Mouse (Mus musculus) heart, adult 11 months (tissue): Measurements from ENCODE around the gene Ripk3.
A peak's percentile ranks its signal among the peaks of the same experiment; 100 is the strongest.

ENCODE experiments used
- DNase-seq: peaks from one replicate; pipeline ENCODE4 v3.0.0; 2022

The Ripk3 gene

DNA sequence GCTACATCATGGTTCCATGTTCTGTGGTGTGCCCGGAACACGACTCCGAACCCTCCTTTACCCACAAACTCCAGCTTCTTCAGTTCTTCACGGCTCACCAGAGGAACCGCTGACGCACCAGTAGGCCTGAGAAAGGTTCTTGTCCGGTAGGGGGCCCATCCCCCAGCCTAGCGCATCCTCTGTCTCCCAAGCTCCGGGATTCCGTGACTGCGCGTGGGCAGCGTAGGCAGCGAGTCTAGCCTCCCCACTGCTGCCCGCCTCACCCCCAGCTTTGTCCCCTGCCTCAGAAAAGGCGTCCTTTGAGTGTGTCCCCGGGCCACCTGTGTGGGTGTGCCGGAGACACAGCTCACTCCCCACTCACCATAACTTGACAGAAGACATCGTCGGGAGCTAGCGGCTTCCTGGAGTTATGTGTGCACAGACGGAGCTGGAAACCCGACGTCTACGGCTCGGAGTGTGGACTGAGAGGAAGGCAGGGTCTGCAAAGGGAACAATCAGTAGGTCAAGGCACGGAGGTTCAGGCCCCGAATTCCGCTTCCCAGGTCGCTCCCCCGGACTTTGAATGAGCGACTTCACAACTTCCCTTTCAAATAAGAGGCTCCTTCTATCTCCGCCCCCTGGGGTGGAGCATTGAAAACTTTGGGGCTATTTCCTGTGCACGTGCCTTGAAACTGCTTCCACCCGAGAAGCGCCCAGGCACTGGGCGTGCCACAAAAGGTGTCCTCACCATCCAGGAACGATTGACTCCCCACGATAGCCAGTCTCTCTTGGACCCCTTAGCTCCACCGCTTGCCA, at the start of gene Ripk3:
Gene Ripk3 (minus strand): TSS at position 610 of the 795 bp plus-strand sequence.
- peak; percentile 97 for DNase-seq

DNA sequence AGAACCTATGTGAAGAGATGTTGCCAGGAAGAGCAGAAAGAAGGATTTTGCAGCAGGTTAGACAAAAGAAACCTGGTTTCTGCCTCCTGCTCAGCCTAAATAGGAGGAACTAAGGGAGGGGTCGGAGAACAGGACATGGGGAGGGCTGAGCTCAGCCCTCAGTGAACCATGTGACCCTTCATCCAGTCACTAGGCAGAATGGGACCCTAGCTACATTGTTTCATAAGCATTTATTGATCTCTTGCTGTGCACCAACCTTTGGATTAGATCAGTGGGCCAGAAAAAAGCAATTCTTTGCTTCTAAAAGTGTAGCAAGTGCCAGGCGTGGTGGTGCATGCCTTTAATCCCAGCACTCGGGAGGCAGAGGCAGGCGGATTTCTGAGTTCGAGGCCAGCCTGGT, 49.6 kb upstream of the Ripk3 start:
- no peak for DNase-seq

DNA sequence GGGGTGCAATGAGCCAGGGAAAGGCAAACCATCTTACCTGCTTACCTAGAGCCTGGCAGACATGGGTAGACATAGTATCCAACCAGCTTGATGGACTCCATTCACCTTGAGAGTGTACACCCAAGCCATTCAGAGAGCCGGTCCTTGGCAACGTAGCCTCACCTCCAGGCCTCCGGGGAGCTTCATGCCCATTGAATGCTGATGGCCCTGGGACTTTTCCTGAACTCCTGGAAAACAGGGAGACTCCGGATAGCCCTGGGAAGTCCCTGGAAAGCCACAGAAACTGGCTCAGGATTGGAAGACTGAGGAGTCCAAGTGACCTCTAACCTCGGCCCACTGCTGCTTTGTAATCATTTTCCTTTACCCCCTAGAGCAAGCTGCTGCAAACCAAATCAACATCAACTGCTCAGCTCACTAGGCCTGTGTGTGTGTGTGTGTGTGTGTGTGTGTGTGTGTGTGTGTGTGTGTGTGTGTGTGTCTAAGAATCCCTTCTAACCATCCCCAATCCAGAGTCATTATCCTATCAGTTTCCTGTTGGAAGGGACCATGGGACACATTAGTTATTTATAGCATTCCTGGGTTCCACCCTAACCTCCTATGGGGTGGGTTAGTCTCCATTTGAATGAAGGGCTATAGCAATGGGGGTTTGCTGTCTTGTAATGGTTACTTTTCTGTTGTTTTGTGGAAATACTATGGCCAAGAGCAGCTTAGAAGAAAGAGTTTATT, 46.3 kb upstream of the Ripk3 start:
- peak; percentile 91 for DNase-seq

DNA sequence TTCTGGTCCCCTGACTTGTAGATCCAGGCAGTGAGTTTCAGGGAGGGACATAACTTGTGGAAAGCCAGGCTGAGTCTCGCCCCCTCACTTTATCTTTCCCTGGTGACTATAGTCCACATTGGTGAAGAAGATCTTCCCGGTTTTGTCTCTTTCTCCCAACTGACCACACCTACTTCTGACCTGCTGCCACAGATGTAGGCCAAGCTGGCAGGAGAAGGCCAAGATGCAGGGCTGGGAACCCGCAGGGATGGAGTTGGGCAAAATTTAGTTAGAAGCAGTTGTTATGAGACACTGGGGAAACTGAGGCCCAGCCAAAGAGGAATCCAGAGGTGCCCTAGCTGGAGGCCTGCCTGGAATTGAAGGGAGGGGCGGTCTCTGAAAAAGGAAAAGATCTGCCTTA, 44.5 kb upstream of the Ripk3 start:
- DNase-seq = peak; percentile 74

DNA sequence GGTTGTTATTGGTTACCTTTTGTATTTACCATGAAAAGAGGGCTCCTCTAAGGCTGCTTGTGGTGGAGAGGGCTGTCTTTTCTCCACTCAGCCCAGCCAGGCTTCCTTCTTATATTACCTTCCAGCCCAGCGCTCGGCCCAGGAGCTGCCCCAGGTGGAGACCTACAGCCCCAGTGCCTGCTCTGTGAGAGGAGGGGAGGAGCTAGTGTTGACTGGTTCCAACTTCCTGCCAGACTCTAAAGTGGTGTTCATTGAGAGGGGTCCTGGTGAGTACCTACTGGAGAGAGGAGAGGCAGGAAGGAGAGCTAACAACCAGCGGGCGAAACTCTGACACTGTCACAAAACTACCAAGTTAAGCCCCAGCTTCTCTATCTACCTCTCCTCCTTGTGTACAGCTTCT, 41.7 kb upstream of the Ripk3 start:
- DNase-seq = peak; percentile 71

DNA sequence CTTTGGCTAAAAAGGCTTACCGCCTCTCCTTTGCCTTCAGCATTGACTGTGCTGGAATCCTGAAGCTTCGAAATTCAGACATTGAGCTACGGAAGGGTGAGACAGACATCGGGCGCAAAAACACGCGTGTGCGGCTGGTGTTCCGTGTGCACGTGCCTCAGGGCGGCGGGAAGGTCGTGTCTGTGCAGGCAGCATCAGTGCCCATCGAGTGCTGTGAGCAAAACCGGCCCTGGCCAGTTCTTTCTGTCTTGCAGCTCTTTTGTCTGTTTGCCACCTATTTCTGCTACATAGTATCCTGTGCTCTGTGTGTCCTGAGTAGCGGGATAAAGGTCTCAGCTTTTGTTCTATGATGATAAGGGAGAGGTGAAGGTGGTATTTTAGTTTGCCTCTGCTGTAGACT, 41.2 kb upstream of the Ripk3 start:
- peak; percentile 83 for DNase-seq

DNA sequence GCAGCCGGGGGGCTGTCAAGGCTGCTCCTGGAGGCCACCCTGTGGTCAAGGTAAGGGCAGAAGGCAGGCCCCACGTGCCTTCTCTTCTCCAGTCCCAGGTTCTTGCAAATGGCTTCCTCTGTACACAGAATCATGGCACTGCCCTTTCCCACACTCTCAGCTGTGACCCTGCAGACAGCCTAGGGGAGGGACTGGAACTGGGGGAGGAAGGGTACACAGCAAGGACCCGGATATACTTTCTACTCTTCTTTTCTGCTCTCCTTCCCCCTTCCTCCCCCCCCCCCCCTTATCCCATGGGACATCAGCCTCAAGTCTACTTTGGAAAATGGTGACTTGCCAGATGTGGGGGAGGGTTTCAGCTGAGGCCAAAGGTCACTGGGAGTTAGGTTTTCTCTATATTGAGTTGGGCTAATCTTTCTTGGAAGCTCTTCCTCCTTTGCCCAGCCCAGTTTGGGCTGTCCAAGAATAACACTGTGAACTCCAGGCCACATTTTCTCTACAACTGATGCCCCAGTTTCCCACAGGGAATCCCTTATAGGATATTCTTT, 40.1 kb upstream of the Ripk3 start:
- DNase-seq = peak; percentile 95

DNA sequence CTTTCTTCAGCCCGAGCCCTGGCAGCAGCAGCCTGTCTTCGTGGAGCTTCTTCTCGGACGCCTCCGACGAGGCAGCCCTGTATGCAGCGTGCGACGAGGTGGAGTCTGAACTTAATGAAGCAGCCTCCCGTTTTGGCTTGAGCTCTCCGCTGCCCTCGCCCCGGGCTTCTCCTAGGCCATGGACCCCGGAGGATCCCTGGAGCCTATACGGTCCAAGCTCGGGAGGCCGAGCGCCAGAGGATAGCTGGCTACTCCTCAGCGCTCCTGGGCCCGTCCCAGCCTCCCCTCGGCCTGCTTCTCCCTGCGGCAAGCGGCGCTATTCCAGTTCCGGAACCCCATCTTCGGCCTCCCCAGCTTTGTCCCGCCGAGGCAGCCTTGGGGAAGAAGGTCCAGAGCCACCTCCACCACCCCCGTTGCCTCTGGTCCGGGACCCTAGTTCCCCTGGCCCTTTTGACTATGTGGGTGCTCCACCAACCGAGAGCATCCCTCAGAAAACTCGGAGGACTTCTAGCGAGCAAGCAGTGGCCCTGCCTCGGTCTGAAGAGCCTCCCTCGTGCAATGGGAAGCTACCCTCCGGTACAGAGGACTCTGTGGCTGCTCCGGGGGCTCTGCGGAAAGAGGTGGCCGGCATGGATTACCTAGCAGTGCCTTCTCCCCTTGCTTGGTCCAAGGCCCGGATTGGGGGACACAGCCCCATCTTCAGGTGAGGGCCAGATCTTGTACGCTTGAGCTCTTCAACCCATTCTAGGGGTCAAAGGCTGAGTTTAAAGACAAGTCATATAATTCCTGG, 38.1 kb upstream of the Ripk3 start:
- DNase-seq = peak; percentile 94

DNA sequence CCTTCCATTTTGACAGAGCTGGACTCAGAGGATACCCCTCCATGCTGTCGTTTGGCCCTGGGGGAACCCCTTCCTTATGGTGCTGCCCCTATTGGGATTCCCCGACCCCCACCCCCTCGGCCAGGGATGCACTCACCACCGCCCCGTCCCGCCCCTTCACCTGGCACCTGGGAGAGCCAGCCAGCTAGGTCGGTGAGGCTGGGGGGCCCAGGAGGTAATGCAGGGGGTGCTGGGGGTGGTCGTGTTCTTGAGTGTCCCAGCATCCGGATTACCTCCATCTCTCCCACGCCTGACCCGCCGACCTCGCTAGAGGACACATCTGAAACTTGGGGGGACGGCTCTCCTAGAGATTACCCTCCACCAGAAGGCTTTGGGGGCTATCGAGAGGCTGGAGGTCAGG, 37.5 kb upstream of the Ripk3 start:
- DNase-seq = peak; percentile 93

DNA sequence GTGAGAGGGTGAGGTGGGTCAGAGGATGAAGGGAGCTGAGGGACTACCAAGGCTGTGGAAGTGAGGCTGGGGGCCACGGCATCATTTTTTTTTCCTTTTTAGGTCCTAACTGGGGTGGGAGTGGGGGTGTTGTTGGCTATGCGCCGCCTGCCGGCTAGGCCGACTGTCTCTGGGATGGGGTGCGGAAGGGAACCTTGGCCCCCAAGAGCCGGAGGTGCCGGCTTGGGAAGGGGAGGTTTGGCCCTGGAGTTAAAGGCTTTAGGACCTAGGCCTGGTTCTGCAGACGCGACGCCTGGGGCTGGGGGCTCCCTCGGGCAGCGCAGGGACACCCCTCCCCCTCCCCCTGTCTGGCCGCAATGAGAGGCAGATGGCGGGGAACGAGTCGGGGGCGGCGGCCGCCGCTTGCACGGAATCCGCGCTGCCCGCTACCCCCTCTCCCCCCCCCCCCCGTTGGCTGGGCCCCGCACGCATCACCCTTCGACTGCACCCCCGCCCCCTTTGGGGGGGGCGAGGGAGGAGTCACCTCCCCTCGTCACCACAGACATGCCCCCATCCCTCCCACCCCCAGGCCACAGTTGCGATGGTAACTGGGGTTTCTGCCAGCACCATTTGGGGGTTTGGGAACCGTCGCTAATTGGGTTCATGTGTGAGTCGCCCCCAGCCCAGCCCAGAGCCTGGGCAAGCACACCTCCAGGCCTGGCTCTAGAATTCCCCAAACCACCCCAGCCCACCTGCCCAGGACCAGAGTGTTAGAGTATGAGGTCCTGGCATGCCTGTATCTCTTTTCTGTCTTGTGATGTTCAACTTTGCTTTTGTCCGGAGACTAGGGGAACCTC, 36.8 kb upstream of the Ripk3 start:
- DNase-seq = peak; percentile 96

DNA sequence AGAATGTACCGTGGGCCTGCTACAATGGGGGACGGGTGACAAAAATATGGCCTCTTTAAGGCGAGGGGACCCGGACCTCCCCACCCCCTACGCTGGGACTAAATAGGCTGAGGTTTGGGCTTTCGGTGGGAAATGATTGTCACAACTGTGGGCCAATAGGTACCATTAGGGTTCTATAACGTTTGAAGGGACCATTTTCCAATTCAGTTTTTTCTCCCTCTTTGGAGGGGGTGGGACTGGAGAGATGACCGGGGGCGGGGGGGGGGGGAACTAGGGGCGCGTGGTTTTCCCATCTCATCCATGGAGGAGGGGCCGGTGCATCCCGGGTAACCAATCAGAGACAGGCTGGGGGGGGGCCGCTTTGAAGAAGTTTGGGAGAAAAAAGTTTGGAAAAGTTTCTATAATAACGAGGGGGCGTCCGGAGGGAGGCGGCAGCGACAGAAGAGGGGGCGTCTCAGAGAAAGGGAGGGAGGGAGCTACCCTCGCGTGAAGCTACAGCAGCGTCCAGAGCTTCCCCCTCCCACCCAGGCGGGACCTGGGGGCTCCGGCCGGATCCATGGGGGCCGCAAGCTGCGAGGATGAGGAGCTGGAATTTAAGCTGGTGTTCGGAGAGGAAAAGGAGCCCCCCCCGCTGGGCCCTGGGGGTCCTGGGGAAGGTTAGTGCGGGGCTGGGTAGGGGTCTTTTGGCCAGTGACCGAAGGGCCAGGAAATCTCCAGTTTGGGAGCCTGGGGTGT, 36.0 kb upstream of the Ripk3 start:
- peak; percentile 97 for DNase-seq

DNA sequence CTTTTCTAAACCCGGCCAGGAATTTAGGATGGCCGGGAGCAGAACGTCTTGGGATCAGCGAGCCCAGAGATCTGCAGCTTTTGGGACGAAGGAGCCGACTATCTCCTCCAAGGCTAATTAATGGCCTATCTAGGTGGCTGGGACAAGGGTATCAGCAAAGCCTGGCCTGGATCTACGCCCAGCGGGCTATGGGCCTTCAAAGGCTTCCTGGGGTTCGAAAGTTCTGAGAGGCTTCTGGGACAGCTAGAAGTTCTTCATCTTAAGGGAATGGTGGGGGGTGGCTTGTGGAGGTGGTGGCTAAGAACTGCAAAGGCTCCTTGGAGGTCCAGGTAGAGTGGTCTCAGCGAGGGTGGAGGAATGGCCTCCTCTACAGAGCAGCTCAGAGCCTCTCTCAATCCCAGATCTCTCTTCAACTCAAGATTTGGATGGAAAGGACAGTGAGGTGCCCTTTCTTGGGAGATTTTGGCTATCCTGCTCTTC, 35.4 kb upstream of the Ripk3 start:
- peak; percentile 95 for DNase-seq

DNA sequence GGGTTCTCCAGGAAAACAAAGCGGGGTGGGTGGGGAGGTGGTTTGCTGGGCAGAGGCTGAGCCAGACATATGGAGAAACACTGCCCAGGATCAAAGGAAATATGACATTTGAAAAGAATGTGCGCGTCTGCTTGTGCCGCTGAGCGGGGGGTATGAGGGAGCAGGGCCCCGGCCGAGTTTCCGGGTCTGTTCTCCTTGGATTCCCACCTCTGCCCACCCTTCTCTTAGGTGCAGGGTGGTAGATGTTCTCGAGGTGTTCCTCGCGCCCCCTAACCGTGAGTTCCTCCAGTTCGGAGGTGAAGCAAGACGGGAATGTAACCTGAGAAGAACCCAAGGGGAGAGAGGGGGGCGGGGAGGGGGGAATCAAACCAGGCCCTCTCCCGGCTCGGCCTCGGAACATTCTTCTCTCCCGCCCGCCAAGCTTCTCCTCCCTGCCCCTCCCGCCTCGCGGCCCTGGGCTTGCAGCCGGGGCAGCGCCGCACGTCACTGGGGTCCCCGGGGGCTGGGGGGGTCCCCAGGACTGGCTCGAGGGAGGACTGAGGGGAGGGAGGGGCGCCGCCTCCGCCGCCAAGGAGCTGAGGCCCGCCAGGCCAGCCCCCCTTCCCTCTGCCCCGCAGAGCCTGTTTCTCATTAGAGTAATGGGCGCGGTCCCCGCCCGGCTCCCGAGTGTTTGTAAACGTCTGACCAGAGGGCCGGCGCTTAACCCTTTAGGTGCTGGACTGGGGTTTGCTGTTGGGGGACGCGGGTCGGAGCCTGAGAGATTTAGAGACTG, 34.5 kb upstream of the Ripk3 start, which contains the start of gene Nfatc4:
Gene Nfatc4 (plus strand): TSS at position 154 of the 772 bp plus-strand sequence.
- DNase-seq = peak; percentile 99

DNA sequence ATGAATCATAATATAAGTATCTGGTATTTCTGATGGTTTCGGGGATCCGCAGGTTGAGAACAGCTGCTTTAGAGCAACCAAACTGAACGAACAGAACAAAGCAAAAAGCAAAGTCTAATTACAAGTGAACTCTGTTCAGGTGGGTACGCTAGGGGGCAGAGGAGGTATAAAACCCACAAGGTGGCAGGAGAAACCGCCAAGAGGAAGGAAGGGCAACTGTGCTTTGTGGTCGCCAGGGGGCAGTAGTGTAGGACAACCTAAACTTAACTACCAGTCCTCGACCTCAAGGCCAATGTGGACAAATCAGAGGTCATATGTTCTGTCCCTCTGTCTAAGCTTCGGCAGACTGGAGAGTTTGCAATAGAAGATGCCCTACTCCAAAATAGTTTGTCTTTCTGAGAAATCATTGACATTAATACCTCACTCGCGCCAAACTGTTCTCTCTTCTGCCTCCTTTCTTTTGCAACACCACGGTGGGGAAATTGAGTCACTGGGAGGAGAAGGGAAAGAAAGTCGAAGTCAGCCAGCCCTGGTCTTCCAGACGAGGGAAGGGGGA, 33.8 kb upstream of the Ripk3 start:
- peak; percentile 98 for DNase-seq

DNA sequence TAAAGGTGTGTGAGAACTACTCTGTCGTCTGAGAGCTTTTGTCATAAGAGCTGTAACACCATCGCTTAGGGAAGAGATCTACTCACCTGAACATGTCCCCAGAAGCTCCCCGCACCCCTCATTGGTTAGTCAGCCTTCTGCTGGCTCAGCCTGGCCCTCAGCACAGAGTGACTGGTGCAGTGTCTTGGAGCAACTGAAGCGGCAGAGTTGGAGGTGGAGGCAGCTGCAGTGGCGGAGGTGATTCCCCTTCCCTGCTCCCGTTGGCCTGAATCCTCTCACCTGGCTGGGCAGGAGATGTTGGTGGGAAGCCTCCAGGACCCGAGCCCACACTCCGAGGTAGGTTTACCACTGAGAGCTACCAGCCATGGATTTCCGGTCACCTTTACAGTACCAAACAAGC, 31.9 kb upstream of the Ripk3 start:
- peak; percentile 84 for DNase-seq

DNA sequence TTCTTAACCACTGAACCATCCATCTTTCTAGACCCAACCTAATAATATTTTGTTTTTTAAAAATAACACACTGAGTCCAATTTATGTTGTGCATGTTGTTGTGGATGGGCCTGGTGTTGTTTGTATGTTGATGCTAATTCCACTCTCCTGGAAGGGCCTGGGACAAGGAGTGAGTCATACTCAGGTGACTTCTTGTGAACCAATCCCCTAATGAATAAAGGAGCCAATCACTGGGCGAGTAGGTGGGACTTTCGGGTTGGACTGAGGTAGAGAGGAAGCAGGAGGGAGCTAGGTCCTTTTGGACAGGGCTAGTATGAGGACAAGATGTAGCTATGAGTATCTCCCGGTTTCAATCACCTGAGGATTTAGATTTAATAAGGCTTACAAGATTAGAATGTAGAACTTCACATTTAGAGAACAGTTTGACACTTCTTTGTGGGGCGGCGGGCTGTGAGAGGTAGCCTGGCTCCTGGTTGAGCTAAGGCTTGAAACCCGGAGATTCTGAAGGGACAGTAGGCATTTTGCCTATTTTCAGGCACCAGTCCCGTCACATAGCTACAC, 31.3 kb upstream of the Ripk3 start:
- peak; percentile 84 for DNase-seq

DNA sequence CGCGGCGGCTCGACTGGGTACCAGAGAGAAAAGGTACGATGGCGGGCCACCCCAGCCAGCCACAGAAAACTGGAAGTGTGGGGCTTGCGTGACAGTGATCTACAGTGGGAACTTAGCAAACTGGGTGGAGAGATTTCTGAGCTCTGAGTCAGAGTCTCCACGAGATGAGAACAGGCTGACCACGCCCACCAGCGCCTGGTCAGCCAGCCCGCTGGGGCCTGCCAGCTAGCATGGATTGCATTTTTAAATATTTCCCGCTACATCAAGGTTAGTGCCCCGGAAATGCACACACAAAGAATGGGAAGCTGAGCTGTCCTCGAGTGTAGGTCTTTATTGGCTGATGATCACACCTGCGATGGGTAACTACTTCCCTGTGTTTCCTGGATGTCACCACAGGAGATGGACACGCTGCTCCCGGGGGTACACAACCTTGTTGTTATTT, 26.7 kb upstream of the Ripk3 start:
- DNase-seq = peak; percentile 97

DNA sequence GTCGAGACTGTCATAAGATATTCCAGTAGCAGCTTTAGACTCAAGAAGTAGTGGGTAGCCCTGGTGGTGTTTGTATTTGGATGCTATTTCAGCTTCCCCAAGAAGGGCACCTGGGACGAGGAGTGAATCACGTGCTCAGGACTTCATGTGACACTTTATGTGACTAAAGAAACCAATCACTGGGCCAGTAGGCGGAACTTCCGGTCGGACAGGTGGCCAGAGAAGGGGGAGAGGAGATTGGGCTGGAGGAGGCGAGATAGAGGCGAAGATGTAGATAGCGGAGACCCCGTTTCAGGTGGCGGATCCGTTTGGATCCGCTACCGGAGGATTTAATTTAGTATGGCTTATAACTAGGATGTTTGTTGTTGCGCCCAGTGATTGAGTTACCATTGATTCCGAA, 26.2 kb upstream of the Ripk3 start:
- DNase-seq = peak; percentile 97

DNA sequence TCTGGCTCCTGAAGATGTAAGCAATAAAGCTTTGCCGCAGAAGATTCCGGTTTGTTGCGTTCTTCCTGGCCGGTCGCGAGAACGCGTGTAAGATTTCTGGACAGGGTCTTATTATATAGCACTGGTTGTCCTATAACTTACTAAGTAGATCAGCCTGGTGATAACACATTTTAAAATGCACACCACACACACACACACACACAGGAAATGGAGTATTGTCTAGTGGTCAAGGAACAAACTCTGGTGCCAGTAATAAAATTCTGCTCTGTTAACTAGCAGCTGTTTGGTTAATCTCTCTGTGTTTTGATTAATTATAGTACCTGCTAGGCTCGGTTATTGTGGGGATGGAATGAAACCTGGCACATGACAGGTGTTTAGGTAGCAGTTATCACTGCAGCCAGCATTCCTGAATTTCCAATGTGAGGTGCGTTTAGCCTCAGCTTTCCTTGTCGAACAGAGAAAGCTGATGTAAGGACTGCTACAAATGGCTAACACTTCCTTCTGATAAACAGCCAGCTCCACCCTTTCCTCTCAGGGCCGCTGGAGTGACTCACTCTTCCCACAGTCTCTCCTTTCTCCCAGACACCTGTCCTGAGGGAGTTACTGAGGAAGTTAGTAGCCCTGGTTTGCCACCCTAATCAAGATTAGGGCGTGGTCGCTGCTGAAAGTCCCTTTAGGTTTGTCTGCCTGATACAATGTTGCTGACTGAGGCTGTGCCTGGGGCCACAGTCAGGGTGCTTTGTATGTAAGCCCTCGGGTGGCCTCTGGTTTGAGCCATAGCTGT, 6.9 kb upstream of the Ripk3 start:
- DNase-seq = peak; percentile 97
